Mouse (Mus musculus) MEL (cell line): ENCODE data around the gene Ntrk3.

Experiments
- BHLHE40 ChIP-seq: IDR thresholded peaks from 2 replicates; pipeline ENCODE4 v1.6.1; 2012; ENCODE audit warnings: low read depth, mild to moderate bottlenecking, inconsistent platforms, low read length, improper control_type of control experiment, borderline replicate concordance
- CTCF ChIP-seq, 3 experiments: IDR thresholded peaks in 2 of 3; conservative IDR thresholded peaks in 1 of 3; 2 replicates each; pipeline ENCODE4 v1.5.1; 2011 to 2012; ENCODE audit warnings: low read length in 3 of 3, low read depth in 2 of 3, mild to moderate bottlenecking in 2 of 3, improper control_type of control experiment in 1 of 3, inconsistent platforms in 1 of 3, mixed read lengths in 1 of 3, moderate library complexity in 1 of 3; ENCODE audit not compliant: control insufficient read depth in 1 of 3, insufficient read depth in 1 of 3, poor library complexity in 1 of 3, severe bottlenecking in 1 of 3
- JUND ChIP-seq: IDR thresholded peaks from 2 replicates; pipeline ENCODE4 v1.6.1; 2011; ENCODE audit warnings: low read depth, mild to moderate bottlenecking, improper control_type of control experiment, low read length
- MAX ChIP-seq: IDR thresholded peaks from 2 replicates; pipeline ENCODE4 v1.6.1; 2011; ENCODE audit warnings: low read length, improper control_type of control experiment
- MYC ChIP-seq: IDR thresholded peaks from 2 replicates; pipeline ENCODE4 v1.6.1; 2011; ENCODE audit warnings: low read depth, mild to moderate bottlenecking, low read length, improper control_type of control experiment, moderate library complexity
- RAD21 ChIP-seq: IDR thresholded peaks from 2 replicates; pipeline ENCODE4 v1.6.1; 2011; ENCODE audit warnings: mild to moderate bottlenecking, low read depth, low read length, improper control_type of control experiment

DNA sequence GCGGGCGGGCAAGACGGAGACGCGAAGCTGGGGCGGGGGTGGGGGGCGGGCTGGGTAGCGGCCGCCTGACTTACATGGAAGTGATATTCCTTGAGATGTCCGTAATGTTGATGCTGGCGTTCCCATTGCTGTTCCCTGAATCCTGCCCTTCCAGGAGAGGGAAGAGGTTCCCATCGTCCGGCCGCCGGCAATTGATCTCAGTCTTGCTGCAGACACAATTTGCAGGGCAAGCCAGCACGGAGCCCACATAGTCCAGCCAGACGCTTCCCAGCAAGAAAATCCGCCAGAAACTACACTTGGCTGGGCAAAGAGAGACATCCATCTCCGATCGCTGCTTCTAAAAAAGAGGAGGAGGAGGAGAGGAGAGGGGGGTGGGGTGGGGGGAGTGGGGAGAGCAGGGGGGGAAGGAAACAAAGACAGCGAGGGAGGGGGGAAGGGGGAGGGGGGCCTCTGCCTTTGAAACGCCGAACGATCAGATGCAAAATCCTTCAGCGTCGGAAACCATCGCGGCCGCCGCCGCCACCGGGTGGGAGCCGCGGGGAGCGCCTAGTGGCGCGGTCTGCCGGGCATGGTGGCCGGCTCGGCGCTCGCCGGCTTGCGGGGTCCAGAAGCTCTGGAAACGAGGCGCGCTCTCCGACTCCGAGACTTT is 160.2 kb downstream of the Ntrk3 start:
- no peak for TF ChIP-seq BHLHE40
- TF ChIP-seq MAX = no peak
- TF ChIP-seq MYC = no peak
- no peak for TF ChIP-seq RAD21
- no peak for TF ChIP-seq JUND
- no peak for TF ChIP-seq CTCF (IDR thresholded peaks at IDR 0.05 in 2 of 3, conservative IDR thresholded peaks at IDR 0.05 in 1 of 3; ENCODE audit: control insufficient read depth in 1 of 3, insufficient read depth in 1 of 3, low read depth in 2 of 3, low read length in 3 of 3, poor library complexity in 1 of 3, severe bottlenecking in 1 of 3)
